Mouse (Mus musculus): ENCODE measurements around the gene Ube2d3. TPM values are rescaled to one million over a fixed set of nuclear protein-coding genes. Genes with fewer than 3 reads are reported as not detected.
"Not testable (repeated sequence)": the region's sequence is repeated elsewhere in the genome, so short reads cannot be mapped to it uniquely, and the experiment has no call there.

Gene Ube2d3
- polyA plus RNA-seq, 1 experiment from 2014 or later: 497 TPM

DNA sequence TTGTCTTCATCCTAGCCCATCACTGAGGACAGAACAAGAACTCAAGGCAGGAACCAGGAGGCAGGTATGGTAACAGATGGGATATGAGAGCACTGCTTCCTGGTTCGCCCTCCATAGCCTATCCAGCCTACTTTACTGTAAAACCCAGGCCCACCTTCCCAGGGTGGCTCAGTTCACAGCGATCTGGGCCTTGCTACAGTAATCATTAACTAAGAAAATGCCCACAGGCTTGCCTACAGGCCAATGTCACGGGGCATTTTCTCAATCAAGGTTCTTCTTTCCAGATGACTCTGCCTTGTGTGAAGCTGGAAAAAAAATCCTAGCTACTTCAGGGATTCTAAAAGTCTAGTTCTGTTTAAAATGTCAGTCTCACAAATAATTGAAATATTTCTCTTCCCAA is 43.7 kb downstream of the Ube2d3 start:
- no peak overlapping the region for H3K4me2 ChIP-seq (ENCODE audit: low read depth, low read length)
- no peaks in the 10 kb centered on the region for H3K27me3 ChIP-seq (replicated peaks; ENCODE audit: control insufficient read depth, insufficient read depth, low read length)
- no peaks in the 10 kb centered on the region for H3K4me1 ChIP-seq (ENCODE audit: control insufficient read depth, insufficient read depth, low read length)
- H3K27ac ChIP-seq (ENCODE audit: low read length): no peak overlapping the region
- H3K36me3 ChIP-seq (ENCODE audit: control insufficient read depth, insufficient read depth, low read length): no peaks in the 10 kb centered on the region
- no peak overlapping the region for H3K4me3 ChIP-seq (ENCODE audit: low read length)
- 71% methylated on average over 3 of the region's 3 CpGs for WGBS
- no peak for ATAC-seq
- no peaks in the 10 kb centered on the region for H3K9me3 ChIP-seq (ENCODE audit: control insufficient read depth, low read length)
- no peak overlapping the region for H3K9ac ChIP-seq (ENCODE audit: low read depth, low read length)

- Histone ChIP-seq H3K4me2 (ENCODE audit: low read depth, low read length) (peak overlapping the region; percentile 95), H3K4me3 (ENCODE audit: low read length) (peak overlapping the region; percentile 83; the same call in 1 of the 2 replicates)
- not testable (repeated sequence) for H3K9me3 ChIP-seq (ENCODE audit: control insufficient read depth, low read length); H3K4me1 ChIP-seq (ENCODE audit: control insufficient read depth, insufficient read depth, low read length); H3K9ac ChIP-seq (ENCODE audit: low read depth, low read length); ATAC-seq; H3K36me3 ChIP-seq (ENCODE audit: control insufficient read depth, insufficient read depth, low read length); H3K27ac ChIP-seq (ENCODE audit: low read length); H3K27me3 ChIP-seq (replicated peaks; ENCODE audit: control insufficient read depth, insufficient read depth, low read length)
- 88% methylated on average over 15 of the region's 15 CpGs for WGBS
These were observed 46.7 kb downstream of the Ube2d3 start for GRCm38 (mm10) chr3:135484650-135485049.

DNA sequence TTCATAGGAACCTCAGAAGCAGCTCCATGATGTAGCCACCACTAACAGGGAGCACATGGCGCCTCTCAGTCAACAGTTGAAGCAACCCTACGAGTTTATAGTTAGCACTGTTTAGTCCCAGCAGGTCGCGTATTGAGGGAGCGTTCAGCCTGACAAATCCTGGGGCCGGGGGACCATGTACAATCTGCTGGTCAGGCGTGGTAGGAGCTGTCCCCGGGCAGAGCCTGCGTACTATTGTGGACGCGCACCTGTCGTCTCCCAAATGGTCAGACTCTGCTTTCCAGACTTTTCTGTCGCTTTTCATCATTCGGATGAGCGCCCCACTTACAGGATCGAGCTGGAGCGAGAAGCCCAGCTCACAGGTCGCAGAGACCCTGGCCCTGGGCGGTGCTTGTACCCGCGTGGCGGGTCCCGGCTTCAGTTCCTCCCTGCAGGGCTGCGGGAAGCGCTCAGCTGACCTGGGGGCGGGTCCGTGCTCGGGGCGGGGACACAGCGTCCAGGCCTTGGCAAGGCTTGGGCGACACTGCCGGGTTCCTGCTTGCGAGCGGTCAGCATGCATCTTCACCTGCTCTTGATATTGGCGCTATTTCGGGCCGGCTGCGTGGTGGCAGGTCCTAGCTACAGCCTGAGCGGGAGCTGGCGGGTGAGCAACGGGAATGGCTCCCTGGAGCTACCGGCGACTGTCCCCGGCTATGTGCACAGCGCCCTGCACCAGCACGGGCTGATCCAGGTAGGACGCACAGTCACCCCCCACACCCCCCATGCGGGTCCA is 47.4 kb downstream of the Ube2d3 start, which contains the start of gene Manba:
Gene Manba (plus strand): TSS at position 484 of the 772 bp plus-strand sequence.
- no peaks in the 10 kb centered on the region for H3K4me1 ChIP-seq (ENCODE audit: control insufficient read depth, insufficient read depth, low read length)
- H3K9ac ChIP-seq (ENCODE audit: low read depth, low read length): peak within 1 kb of the TSS; percentile 82
- whole genome bisulfite sequencing: 2% methylated on average over 48 of the region's 48 CpGs
- H3K4me3 ChIP-seq (ENCODE audit: low read length): peak within 1 kb of the TSS; percentile 83
- no peaks in the 10 kb centered on the region for H3K27me3 ChIP-seq (replicated peaks; ENCODE audit: control insufficient read depth, insufficient read depth, low read length)
- peak within 1 kb of the TSS; percentile 95 for H3K4me2 ChIP-seq (ENCODE audit: low read depth, low read length)
- peak; percentile 98 for ATAC-seq
- H3K9me3 ChIP-seq (ENCODE audit: control insufficient read depth, low read length): no peaks in the 10 kb centered on the region
- no peaks in the 10 kb centered on the region for H3K36me3 ChIP-seq (ENCODE audit: control insufficient read depth, insufficient read depth, low read length)
- 0 out of 2 replicates have a peak within 1 kb of the TSS, but pooled peaks have one; percentile 37 for H3K27ac ChIP-seq (ENCODE audit: low read length)

DNA sequence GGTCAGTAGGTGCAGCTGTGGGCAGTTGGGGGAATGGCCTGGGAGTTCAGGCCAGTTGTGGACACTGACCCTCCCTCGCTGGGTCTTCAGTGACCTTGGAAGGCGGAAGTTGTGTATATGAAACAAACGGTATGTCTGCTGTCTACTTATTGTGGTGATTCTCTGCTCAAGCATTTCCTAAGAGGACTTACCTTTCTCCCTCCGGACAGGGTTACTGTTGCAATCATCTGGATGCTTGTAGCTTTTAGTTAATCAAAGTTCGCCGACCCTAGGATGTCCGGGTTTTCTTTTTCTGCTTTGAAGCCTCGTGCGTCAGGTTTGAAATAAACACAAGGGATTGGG is 47.9 kb downstream of the Ube2d3 start:
- H3K9ac ChIP-seq (ENCODE audit: low read depth, low read length): peak overlapping the region; percentile 82
- no peaks in the 10 kb centered on the region for H3K27me3 ChIP-seq (replicated peaks; ENCODE audit: control insufficient read depth, insufficient read depth, low read length)
- no peak for ATAC-seq
- peak overlapping the region; percentile 83 for H3K4me3 ChIP-seq (ENCODE audit: low read length)
- no peaks in the 10 kb centered on the region for H3K9me3 ChIP-seq (ENCODE audit: control insufficient read depth, low read length)
- H3K4me1 ChIP-seq (ENCODE audit: control insufficient read depth, insufficient read depth, low read length): no peaks in the 10 kb centered on the region
- no peaks in the 10 kb centered on the region; the same call in 1 of the 2 replicates for H3K36me3 ChIP-seq (ENCODE audit: control insufficient read depth, insufficient read depth, low read length)
- peak overlapping the region; percentile 95 for H3K4me2 ChIP-seq (ENCODE audit: low read depth, low read length)
- WGBS: 7% methylated on average over 9 of the region's 9 CpGs
- H3K27ac ChIP-seq (ENCODE audit: low read length): 0 out of 2 replicates have a peak overlapping the region, but pooled peaks have one; percentile 37

- 63% methylated on average over 5 of the region's 5 CpGs for WGBS
- H3K27me3 ChIP-seq (replicated peaks; ENCODE audit: control insufficient read depth, insufficient read depth, low read length): no peaks in the 10 kb centered on the region
- H3K4me1 ChIP-seq (ENCODE audit: control insufficient read depth, insufficient read depth, low read length): no peaks in the 10 kb centered on the region
- no peak for ATAC-seq
- H3K27ac ChIP-seq (ENCODE audit: low read length): no peak overlapping the region
- peak overlapping the region; percentile 83 for H3K4me3 ChIP-seq (ENCODE audit: low read length)
- no peaks in the 10 kb centered on the region; the same call in 1 of the 2 replicates for H3K36me3 ChIP-seq (ENCODE audit: control insufficient read depth, insufficient read depth, low read length)
- peak overlapping the region; percentile 95 for H3K4me2 ChIP-seq (ENCODE audit: low read depth, low read length)
- peak overlapping the region; percentile 82 for H3K9ac ChIP-seq (ENCODE audit: low read depth, low read length)
- H3K9me3 ChIP-seq (ENCODE audit: control insufficient read depth, low read length): no peaks in the 10 kb centered on the region
These were observed 48.4 kb downstream of the Ube2d3 start for GRCm38 (mm10) chr3:135486351-135486750.

- no peaks in the 10 kb centered on the region for H3K4me1 ChIP-seq (ENCODE audit: control insufficient read depth, insufficient read depth, low read length)
- H3K36me3 ChIP-seq (ENCODE audit: control insufficient read depth, insufficient read depth, low read length): no peaks in the 10 kb centered on the region; the same call in 1 of the 2 replicates
- H3K27me3 ChIP-seq (replicated peaks; ENCODE audit: control insufficient read depth, insufficient read depth, low read length): no peaks in the 10 kb centered on the region
- no peak overlapping the region for H3K4me2 ChIP-seq (ENCODE audit: low read depth, low read length)
- H3K9me3 ChIP-seq (ENCODE audit: control insufficient read depth, low read length): no peaks in the 10 kb centered on the region
- H3K27ac ChIP-seq (ENCODE audit: low read length): no peak overlapping the region
- H3K4me3 ChIP-seq (ENCODE audit: low read length): no peak overlapping the region
- 90% methylated on average over 4 of the region's 4 CpGs for WGBS
- no peak overlapping the region for H3K9ac ChIP-seq (ENCODE audit: low read depth, low read length)
- ATAC-seq: no peak
These were observed 49.9 kb downstream of the Ube2d3 start for GRCm38 (mm10) chr3:135487803-135488202.

GRCm38 (mm10) chr3:135489865-135490520 is 52.0 kb downstream of the Ube2d3 start:
- H3K4me2 ChIP-seq (ENCODE audit: low read depth, low read length): no peak overlapping the region
- no peaks in the 10 kb centered on the region for H3K9me3 ChIP-seq (ENCODE audit: control insufficient read depth, low read length)
- 63% methylated on average over 5 of the region's 5 CpGs for WGBS
- H3K4me3 ChIP-seq (ENCODE audit: low read length): no peak overlapping the region
- no peaks in the 10 kb centered on the region for H3K4me1 ChIP-seq (ENCODE audit: control insufficient read depth, insufficient read depth, low read length)
- no peaks in the 10 kb centered on the region; the same call in 1 of the 2 replicates for H3K36me3 ChIP-seq (ENCODE audit: control insufficient read depth, insufficient read depth, low read length)
- H3K27me3 ChIP-seq (replicated peaks; ENCODE audit: control insufficient read depth, insufficient read depth, low read length): no peaks in the 10 kb centered on the region
- no peak overlapping the region for H3K27ac ChIP-seq (ENCODE audit: low read length)
- ATAC-seq: no peak
- H3K9ac ChIP-seq (ENCODE audit: low read depth, low read length): no peak overlapping the region

DNA sequence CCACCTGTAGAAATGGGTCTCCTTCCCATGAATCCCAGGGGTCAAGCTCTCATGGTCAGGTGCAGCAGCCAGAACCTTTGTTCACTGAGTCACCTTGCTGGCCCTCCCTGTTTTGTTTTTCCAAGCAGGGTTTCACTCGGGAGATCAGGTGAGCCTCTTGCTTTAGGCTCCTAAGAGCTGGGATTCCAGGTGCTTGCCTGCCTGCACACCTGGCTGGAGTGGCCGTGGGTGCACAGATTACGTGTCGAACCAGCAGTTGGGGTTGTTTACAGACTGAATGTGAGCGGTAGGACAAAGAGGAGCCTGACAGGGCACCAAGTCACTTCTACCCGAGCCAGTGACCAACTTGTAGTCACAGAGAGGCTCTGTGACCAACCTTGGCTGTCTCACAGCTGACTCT is 53.2 kb downstream of the Ube2d3 start:
- ATAC-seq: peak; percentile 40
- H3K27ac ChIP-seq (ENCODE audit: low read length): no peak overlapping the region
- H3K36me3 ChIP-seq (ENCODE audit: control insufficient read depth, insufficient read depth, low read length): no peaks in the 10 kb centered on the region; the same call in 1 of the 2 replicates

DNA sequence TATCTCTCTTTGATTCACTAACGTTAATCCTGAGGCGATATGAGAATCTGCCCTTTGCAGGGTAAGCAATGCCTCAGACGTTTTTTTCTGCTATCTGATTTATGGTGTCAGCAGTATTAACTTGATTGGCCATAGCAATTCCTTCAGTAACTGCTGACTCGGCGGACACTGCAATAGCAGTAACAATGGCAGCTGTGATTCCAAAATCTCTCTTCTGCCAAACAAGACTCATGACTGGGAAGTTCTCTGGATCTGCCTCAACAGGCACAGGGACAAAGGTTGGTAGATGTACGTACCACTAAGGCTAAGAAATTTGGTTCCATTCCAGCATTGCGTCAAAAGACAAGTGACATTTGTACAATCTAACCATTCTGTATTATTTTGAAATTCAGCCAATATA is 55.4 kb downstream of the Ube2d3 start:
- H3K27ac ChIP-seq (ENCODE audit: low read length); ATAC-seq; H3K36me3 ChIP-seq (ENCODE audit: control insufficient read depth, insufficient read depth, low read length); H3K4me1 ChIP-seq (ENCODE audit: control insufficient read depth, insufficient read depth, low read length); H3K27me3 ChIP-seq (replicated peaks; ENCODE audit: control insufficient read depth, insufficient read depth, low read length); H3K9me3 ChIP-seq (ENCODE audit: control insufficient read depth, low read length); H3K4me3 ChIP-seq (ENCODE audit: low read length); H3K4me2 ChIP-seq (ENCODE audit: low read depth, low read length); H3K9ac ChIP-seq (ENCODE audit: low read depth, low read length): not testable (repeated sequence)
- WGBS: 82% methylated on average over 7 of the region's 7 CpGs

More for the DNA sequence above, 53.2 kb downstream of the Ube2d3 start:
- 91% methylated on average over 6 of the region's 6 CpGs for WGBS
- no peak overlapping the region for H3K9ac ChIP-seq (ENCODE audit: low read depth, low read length)
- no peaks in the 10 kb centered on the region for H3K9me3 ChIP-seq (ENCODE audit: control insufficient read depth, low read length)
- H3K4me1 ChIP-seq (ENCODE audit: control insufficient read depth, insufficient read depth, low read length): no peaks in the 10 kb centered on the region
- no peak overlapping the region for H3K4me3 ChIP-seq (ENCODE audit: low read length)
- H3K4me2 ChIP-seq (ENCODE audit: low read depth, low read length): no peak overlapping the region
- H3K27me3 ChIP-seq (replicated peaks; ENCODE audit: control insufficient read depth, insufficient read depth, low read length): no peaks in the 10 kb centered on the region

Measured in intestine, embryonic 16.5 days (tissue).